Mouse (Mus musculus): ENCODE results near the gene Pth2.

DNA sequence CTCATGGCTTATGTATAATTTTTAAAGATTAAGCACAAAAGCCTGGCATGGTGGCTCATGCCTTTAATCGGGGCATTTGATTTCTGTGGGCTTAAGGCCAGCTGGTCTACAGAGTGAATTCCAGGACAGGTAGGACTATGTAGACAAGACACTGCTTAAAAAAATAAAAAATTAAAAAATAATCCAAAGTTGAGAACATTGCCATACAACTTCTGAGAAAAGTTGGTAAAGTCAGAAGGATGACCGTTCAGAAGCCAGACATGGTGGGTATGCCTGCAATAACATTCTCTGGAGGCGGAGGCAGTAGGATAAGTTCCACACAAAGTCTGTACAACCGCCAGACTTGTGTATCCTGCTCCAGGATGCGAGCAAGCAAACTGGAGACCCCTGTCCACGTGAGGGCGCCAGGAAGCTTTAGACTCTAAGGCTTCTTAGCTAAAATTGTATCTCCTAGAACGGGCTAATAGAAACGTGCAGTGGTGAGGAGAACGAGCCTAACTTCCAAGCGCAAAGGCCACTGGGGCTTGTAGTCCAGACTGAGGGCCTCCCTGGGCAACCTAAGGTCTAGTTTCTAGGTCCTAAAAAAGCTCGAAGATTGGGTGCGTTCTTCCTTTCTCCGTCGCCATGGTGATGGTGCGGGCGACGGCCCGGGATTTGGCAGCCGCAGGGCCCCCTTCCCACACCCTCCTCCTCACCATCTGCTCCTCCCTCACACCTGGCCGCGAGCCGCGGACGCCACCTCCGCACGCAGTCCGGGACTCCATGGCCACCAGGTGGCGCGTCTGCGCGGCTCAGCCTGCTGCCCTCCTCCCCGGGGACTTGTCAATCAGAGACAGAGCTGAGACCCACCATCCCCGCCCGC is 19.0 kb upstream of the Pth2 start:
- TF ChIP-seq USF1 (IDR thresholded peaks at IDR 0.05; ENCODE audit: low read depth) = no peak
- TF ChIP-seq SRF (IDR thresholded peaks at IDR 0.05; ENCODE audit: control insufficient read depth, insufficient read length, low read depth) = no peak

All from myocyte (in vitro differentiated cells).